Mouse (Mus musculus) MEL (cell line): ENCODE results near the gene Etv2.

Source experiments
- CHD2 ChIP-seq: IDR thresholded peaks from 2 replicates; pipeline ENCODE4 v1.6.1; 2011; ENCODE audit warnings: low read length, improper control_type of control experiment
- CTCF ChIP-seq, 3 experiments: IDR thresholded peaks in 2 of 3; conservative IDR thresholded peaks in 1 of 3; 2 replicates each; pipeline ENCODE4 v1.5.1; 2011 to 2012; ENCODE audit warnings: low read length in 3 of 3, low read depth in 2 of 3, mild to moderate bottlenecking in 2 of 3, improper control_type of control experiment in 1 of 3, inconsistent platforms in 1 of 3, mixed read lengths in 1 of 3, moderate library complexity in 1 of 3; ENCODE audit not compliant: control insufficient read depth in 1 of 3, insufficient read depth in 1 of 3, poor library complexity in 1 of 3, severe bottlenecking in 1 of 3
- EP300 ChIP-seq, 2 experiments: IDR thresholded peaks; 2 replicates each; pipeline ENCODE4 v1.6.1; 2011; ENCODE audit warnings: improper control_type of control experiment in 2 of 2, low read length in 2 of 2, low read depth in 1 of 2, mild to moderate bottlenecking in 1 of 2
- MAZ ChIP-seq: IDR thresholded peaks from 2 replicates; pipeline ENCODE4 v1.6.1; 2012; ENCODE audit warnings: low read depth, mild to moderate bottlenecking, inconsistent platforms, low read length, improper control_type of control experiment
- POLR2A ChIP-seq, 2 experiments: IDR thresholded peaks; 2 replicates each; pipeline ENCODE4 v1.6.1; 2011 to 2012; ENCODE audit warnings: low read length in 2 of 2, mild to moderate bottlenecking in 2 of 2, control low read depth in 1 of 2, improper control_type of control experiment in 1 of 2, low read depth in 1 of 2, moderate library complexity in 1 of 2; ENCODE audit not compliant: control insufficient read depth in 1 of 2, insufficient read depth in 1 of 2, poor library complexity in 1 of 2
- TCF12 ChIP-seq: IDR thresholded peaks from 2 replicates; pipeline ENCODE4 v1.6.1; 2014; ENCODE audit warnings: low read depth, mild to moderate bottlenecking, inconsistent platforms, low read length, improper control_type of control experiment, moderate library complexity

GRCm38 (mm10) chr7:30612654-30613402 lies 22.8 kb downstream of the Etv2 start, which contains the start of gene Upk1a:
- TF ChIP-seq EP300 (IDR thresholded peaks at IDR 0.05; ENCODE audit: low read depth in 1 of 2, low read length in 2 of 2) (no peak), CTCF (IDR thresholded peaks at IDR 0.05 in 2 of 3, conservative IDR thresholded peaks at IDR 0.05 in 1 of 3; ENCODE audit: control insufficient read depth in 1 of 3, insufficient read depth in 1 of 3, low read depth in 2 of 3, low read length in 3 of 3, poor library complexity in 1 of 3, severe bottlenecking in 1 of 3) (no peak), POLR2A (IDR thresholded peaks at IDR 0.05; ENCODE audit: control insufficient read depth in 1 of 2, insufficient read depth in 1 of 2, low read depth in 1 of 2, low read length in 2 of 2, poor library complexity in 1 of 2) (no peak), CHD2 (no peak), TCF12 (no peak), MAZ (no peak)
